Mouse (Mus musculus): Measurements from ENCODE around the gene Slc5a11. TPM values are rescaled to one million over a fixed set of nuclear protein-coding genes. Genes with fewer than 3 reads are reported as not detected.

Slc5a11 gene
- polyA plus RNA-seq, 1 experiment from 2014 or later: 0.30 TPM

- WGBS: 43% methylated on average over 2 of the region's 2 CpGs
- H3K27ac ChIP-seq (replicated peaks): no peak overlapping the region
- no peaks in the 10 kb centered on the region for H3K4me1 ChIP-seq
- no peaks in the 10 kb centered on the region for H3K9me3 ChIP-seq
- no peaks in the 10 kb centered on the region for H3K27me3 ChIP-seq (replicated peaks; ENCODE audit: low read depth, poor library complexity, severe bottlenecking)
- H3K36me3 ChIP-seq (replicated peaks): no peaks in the 10 kb centered on the region
- no peak overlapping the region for H3K4me3 ChIP-seq
- DNase-seq (ENCODE audit: low spot score): no peak
Measured at GRCm38 (mm10) chr7:123248166-123248565, 33.6 kb downstream of the Slc5a11 start.

GRCm38 (mm10) chr7:123251343-123251742, 36.8 kb downstream of the Slc5a11 start:
- no peak overlapping the region for H3K27ac ChIP-seq (replicated peaks)
- no peaks in the 10 kb centered on the region for H3K9me3 ChIP-seq
- no peak for DNase-seq (ENCODE audit: low spot score)
- WGBS: 52% methylated on average over 6 of the region's 6 CpGs
- no peaks in the 10 kb centered on the region for H3K4me1 ChIP-seq
- no peaks in the 10 kb centered on the region for H3K36me3 ChIP-seq (replicated peaks)
- H3K4me3 ChIP-seq: no peak overlapping the region
- H3K27me3 ChIP-seq (replicated peaks; ENCODE audit: low read depth, poor library complexity, severe bottlenecking): no peaks in the 10 kb centered on the region

GRCm38 (mm10) chr7:123253396-123253795, 38.8 kb downstream of the Slc5a11 start:
- H3K9me3 ChIP-seq: no peaks in the 10 kb centered on the region

GRCm38 (mm10) chr7:123254196-123254970, 39.8 kb downstream of the Slc5a11 start:
- no peaks in the 10 kb centered on the region for H3K4me1 ChIP-seq
- no peaks in the 10 kb centered on the region for H3K9me3 ChIP-seq
- no peak overlapping the region for H3K4me3 ChIP-seq
- 88% methylated on average over 14 of the region's 14 CpGs for WGBS
- no peak overlapping the region for H3K27ac ChIP-seq (replicated peaks)
- no peaks in the 10 kb centered on the region for H3K36me3 ChIP-seq (replicated peaks)
- DNase-seq (ENCODE audit: low spot score): no peak
- H3K27me3 ChIP-seq (replicated peaks; ENCODE audit: low read depth, poor library complexity, severe bottlenecking): no peaks in the 10 kb centered on the region

More at GRCm38 (mm10) chr7:123253396-123253795, 38.8 kb downstream of the Slc5a11 start:
- Histone ChIP-seq H3K36me3 (replicated peaks) (no peaks in the 10 kb centered on the region), H3K27me3 (replicated peaks; ENCODE audit: low read depth, poor library complexity, severe bottlenecking) (no peaks in the 10 kb centered on the region), H3K27ac (replicated peaks) (no peak overlapping the region), H3K4me1 (no peaks in the 10 kb centered on the region), H3K4me3 (no peak overlapping the region)
- no peak for DNase-seq (ENCODE audit: low spot score)
- WGBS: 86% methylated on average over 7 of the region's 7 CpGs

GRCm38 (mm10) chr7:123258103-123258502, 43.5 kb downstream of the Slc5a11 start:
- Histone ChIP-seq H3K4me1 (no peaks in the 10 kb centered on the region), H3K27me3 (replicated peaks; ENCODE audit: low read depth, poor library complexity, severe bottlenecking) (no peaks in the 10 kb centered on the region), H3K36me3 (replicated peaks) (no peaks in the 10 kb centered on the region), H3K9me3 (no peaks in the 10 kb centered on the region), H3K4me3 (no peak overlapping the region), H3K27ac (replicated peaks) (no peak overlapping the region)
- 89% methylated on average over 8 of the region's 8 CpGs for WGBS
- no peak for DNase-seq (ENCODE audit: low spot score)

- no peaks in the 10 kb centered on the region for H3K27me3 ChIP-seq (replicated peaks; ENCODE audit: low read depth, poor library complexity, severe bottlenecking)
- no peaks in the 10 kb centered on the region for H3K4me1 ChIP-seq
- H3K4me3 ChIP-seq: no peak overlapping the region
- H3K9me3 ChIP-seq: no peaks in the 10 kb centered on the region
- H3K27ac ChIP-seq (replicated peaks): no peak overlapping the region
- WGBS: 76% methylated on average over 11 of the region's 11 CpGs
- DNase-seq (ENCODE audit: low spot score): no peak
- H3K36me3 ChIP-seq (replicated peaks): peaks cover 1% of the 10 kb centered on the region
Measured at GRCm38 (mm10) chr7:123273056-123273455, 58.5 kb downstream of the Slc5a11 start.

GRCm38 (mm10) chr7:123276568-123276967, 62.0 kb downstream of the Slc5a11 start:
- Histone ChIP-seq H3K4me3 (no peak overlapping the region), H3K4me1 (no peaks in the 10 kb centered on the region), H3K9me3 (no peaks in the 10 kb centered on the region), H3K36me3 (replicated peaks) (peaks cover 32% of the 10 kb centered on the region), H3K27me3 (replicated peaks; ENCODE audit: low read depth, poor library complexity, severe bottlenecking) (no peaks in the 10 kb centered on the region), H3K27ac (replicated peaks) (no peak overlapping the region)
- no peak for DNase-seq (ENCODE audit: low spot score)
- 90% methylated on average over 4 of the region's 4 CpGs for WGBS

GRCm38 (mm10) chr7:123279797-123280196, 65.2 kb downstream of the Slc5a11 start:
- Histone ChIP-seq H3K36me3 (replicated peaks) (peaks cover 59% of the 10 kb centered on the region), H3K4me3 (no peak overlapping the region), H3K27ac (replicated peaks) (no peak overlapping the region), H3K4me1 (no peaks in the 10 kb centered on the region), H3K9me3 (no peaks in the 10 kb centered on the region), H3K27me3 (replicated peaks; ENCODE audit: low read depth, poor library complexity, severe bottlenecking) (no peaks in the 10 kb centered on the region)
- 90% methylated on average over 4 of the region's 4 CpGs for WGBS
- DNase-seq (ENCODE audit: low spot score): no peak

GRCm38 (mm10) chr7:123283826-123284225, 69.2 kb downstream of the Slc5a11 start:
- Histone ChIP-seq H3K4me1 (no peaks in the 10 kb centered on the region), H3K36me3 (replicated peaks) (peaks cover 91% of the 10 kb centered on the region), H3K9me3 (no peaks in the 10 kb centered on the region), H3K4me3 (no peak overlapping the region), H3K27ac (replicated peaks) (no peak overlapping the region), H3K27me3 (replicated peaks; ENCODE audit: low read depth, poor library complexity, severe bottlenecking) (no peaks in the 10 kb centered on the region)
- no peak for DNase-seq (ENCODE audit: low spot score)
- 89% methylated on average over 4 of the region's 4 CpGs for WGBS

- Histone ChIP-seq H3K36me3 (replicated peaks) (peaks cover 95% of the 10 kb centered on the region), H3K9me3 (no peaks in the 10 kb centered on the region), H3K4me3 (no peak overlapping the region), H3K4me1 (no peaks in the 10 kb centered on the region), H3K27me3 (replicated peaks; ENCODE audit: low read depth, poor library complexity, severe bottlenecking) (no peaks in the 10 kb centered on the region), H3K27ac (replicated peaks) (no peak overlapping the region)
- 95% methylated on average over 5 of the region's 5 CpGs for WGBS
- no peak for DNase-seq (ENCODE audit: low spot score)
Measured at GRCm38 (mm10) chr7:123285896-123286295, 71.3 kb downstream of the Slc5a11 start.

- Histone ChIP-seq H3K27ac (replicated peaks) (no peak overlapping the region), H3K27me3 (replicated peaks; ENCODE audit: low read depth, poor library complexity, severe bottlenecking) (no peaks in the 10 kb centered on the region), H3K4me3 (no peak overlapping the region), H3K9me3 (no peaks in the 10 kb centered on the region), H3K4me1 (no peaks in the 10 kb centered on the region), H3K36me3 (replicated peaks) (peaks cover 98% of the 10 kb centered on the region)
- WGBS: 90% methylated on average over 3 of the region's 3 CpGs
- DNase-seq (ENCODE audit: low spot score): no peak
Measured at GRCm38 (mm10) chr7:123287903-123288302, 73.3 kb downstream of the Slc5a11 start.

- no peak for DNase-seq (ENCODE audit: low spot score)
- Histone ChIP-seq H3K27me3 (replicated peaks; ENCODE audit: low read depth, poor library complexity, severe bottlenecking) (no peaks in the 10 kb centered on the region), H3K9me3 (no peaks in the 10 kb centered on the region), H3K4me1 (no peaks in the 10 kb centered on the region), H3K36me3 (replicated peaks) (peaks cover 97% of the 10 kb centered on the region), H3K27ac (replicated peaks) (no peak overlapping the region), H3K4me3 (no peak overlapping the region)
- WGBS: 81% methylated on average over 4 of the region's 4 CpGs
Measured at GRCm38 (mm10) chr7:123289176-123289575, 74.6 kb downstream of the Slc5a11 start.

GRCm38 (mm10) chr7:123291942-123292341, 77.4 kb downstream of the Slc5a11 start:
- WGBS: 90% methylated on average over 8 of the region's 8 CpGs
- H3K4me1 ChIP-seq: no peaks in the 10 kb centered on the region
- peaks cover 98% of the 10 kb centered on the region for H3K36me3 ChIP-seq (replicated peaks)

More at GRCm38 (mm10) chr7:123291942-123292341, 77.4 kb downstream of the Slc5a11 start:
- Histone ChIP-seq H3K27ac (replicated peaks) (no peak overlapping the region), H3K4me3 (no peak overlapping the region), H3K27me3 (replicated peaks; ENCODE audit: low read depth, poor library complexity, severe bottlenecking) (no peaks in the 10 kb centered on the region), H3K9me3 (no peaks in the 10 kb centered on the region)
- DNase-seq (ENCODE audit: low spot score): no peak
